In the genomic region with DNA sequence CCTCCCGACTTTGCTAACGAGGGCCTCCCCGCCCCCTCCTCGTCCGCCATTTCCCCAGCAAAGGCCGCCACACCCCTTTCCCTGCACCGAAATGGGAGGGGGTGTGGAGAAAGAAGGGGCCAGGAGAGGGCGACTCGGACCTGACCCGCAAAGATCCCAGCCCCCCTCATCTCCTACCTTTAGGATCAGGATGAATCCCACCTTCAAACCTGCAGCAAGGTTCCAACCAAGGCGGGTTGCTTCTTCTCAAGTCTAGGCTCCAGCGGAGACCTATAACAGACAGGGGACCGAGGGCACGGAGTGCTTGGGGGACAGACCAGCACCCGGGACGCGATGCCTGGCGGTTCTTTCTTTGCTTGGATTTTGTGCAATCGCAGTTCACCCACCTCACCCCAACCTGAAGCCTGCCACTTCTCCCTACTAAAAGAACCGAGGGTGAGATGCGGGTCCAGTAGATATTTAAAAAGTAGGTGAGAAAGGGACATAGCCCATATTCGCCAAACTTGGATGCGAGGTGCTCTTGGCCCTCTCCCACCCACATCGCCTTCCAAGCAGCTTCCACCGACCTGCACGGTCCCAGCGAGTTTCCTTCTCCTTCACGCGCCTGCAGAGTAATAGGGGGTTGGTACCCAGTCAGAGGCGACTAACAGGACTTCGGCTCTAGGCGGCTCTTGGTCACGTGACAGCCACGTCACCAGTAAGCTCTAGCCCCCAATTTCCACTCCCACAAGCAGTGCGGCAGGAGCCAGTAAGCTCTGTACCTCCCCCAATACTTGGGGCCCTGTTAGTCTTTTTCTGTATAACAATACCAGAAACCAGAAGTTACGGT, we compare ENCODE assay signal across 8 mouse cellular contexts. TPM values are rescaled to one million over a fixed set of nuclear protein-coding genes. Genes with fewer than 3 reads are reported as not detected.
DNase-seq lines count a peak whose midpoint lies in the region; ATAC-seq and TF ChIP-seq lines count a peak whose summit lies in the region.

TSS of gene Armcx6 (minus strand) at position 654 of the 829 bp plus-strand sequence.

- no peaks in the 10 kb centered on the region; the same call in 1 of the 2 replicates for H3K4me1 ChIP-seq in E14TG2a.4 (replicated peaks; ENCODE audit: low read depth, low read length)
- peaks cover 22% of the 10 kb centered on the region for H3K4me1 ChIP-seq in forebrain, embryonic 10.5 days
- H3K4me1 ChIP-seq in heart, embryonic 14.5 days (ENCODE audit: control insufficient read depth in 2 of 2, insufficient read depth in 2 of 2, low read length in 2 of 2), result 0 out of 4 replicates have a peak, but pooled peaks cover 0 to 6% of the 10 kb centered on the region in 2 experiments
- no peaks in the 10 kb centered on the region; the same call in 1 of the 2 replicates for H3K4me1 ChIP-seq in liver, embryonic 15.5 days (replicated peaks)
- no peaks in the 10 kb centered on the region for H3K4me1 ChIP-seq in neural tube, embryonic 11.5 days (ENCODE audit: control insufficient read depth, insufficient read depth, low read length)

- 18% methylated on average over 36 of the region's 36 CpGs for WGBS in forebrain, embryonic 10.5 days
- 16% methylated on average over 36 of the region's 36 CpGs for WGBS in heart, embryonic 14.5 days
- WGBS in liver, embryonic 15.5 days (ENCODE audit: insufficient replicate concordance), result 15% methylated on average over 36 of the region's 36 CpGs
- 21% methylated on average over 32 of the region's 36 CpGs for WGBS in neural tube, embryonic 11.5 days

- peaks cover 25% of the 10 kb centered on the region for H3K27me3 ChIP-seq in E14TG2a.4 (ENCODE audit: insufficient read depth, low read length)
- H3K27me3 ChIP-seq in forebrain, embryonic 10.5 days (ENCODE audit: poor library complexity, severe bottlenecking), result peaks cover 87% of the 10 kb centered on the region
- H3K27me3 ChIP-seq in heart, embryonic 14.5 days (ENCODE audit: control insufficient read depth, insufficient read depth, low read length), result no peaks in the 10 kb centered on the region
- H3K27me3 ChIP-seq in liver, embryonic 15.5 days, result no peaks in the 10 kb centered on the region
- H3K27me3 ChIP-seq in neural tube, embryonic 11.5 days (ENCODE audit: control insufficient read depth, insufficient read depth, low read length), result no peaks in the 10 kb centered on the region

- DNase-seq in c-Kit-negative CD71-positive TER-119-positive erythroid progenitor cells, embryonic 14.5 days (ENCODE audit: low read depth, low spot score), result peak; percentile 26
- DNase-seq in forebrain, embryonic 10.5 days (ENCODE audit: extremely low spot score, low spot score), result peak; percentile 68
- DNase-seq in kidney, postnatal 10 days, result peak; percentile 85
- peak; percentile 75 for DNase-seq in neural tube, embryonic 11.5 days (ENCODE audit: low spot score)
- peak; percentile 54 for DNase-seq in telencephalon, adult 2 months (ENCODE audit: low read depth, low spot score)

- peak within 1 kb of the TSS; percentile 80 for H3K9ac ChIP-seq in heart, embryonic 14.5 days (ENCODE audit: low read length)
- peak within 1 kb of the TSS; percentile 35; the same call in 1 of the 2 replicates for H3K9ac ChIP-seq in liver, embryonic 15.5 days
- H3K9ac ChIP-seq in neural tube, embryonic 11.5 days (ENCODE audit: low read length), result peak within 1 kb of the TSS; percentile 48

- no peak for TF ChIP-seq CTCF in E14TG2a.4 (conservative IDR thresholded peaks at IDR 0.05; ENCODE audit: low read length)

- no peaks in the 10 kb centered on the region for H3K36me3 ChIP-seq in E14TG2a.4 (ENCODE audit: insufficient read depth, low read length)
- H3K36me3 ChIP-seq in forebrain, embryonic 10.5 days (replicated peaks), result no peaks in the 10 kb centered on the region
- peaks cover 7% of the 10 kb centered on the region; the same call in 1 of the 2 replicates for H3K36me3 ChIP-seq in heart, embryonic 14.5 days (ENCODE audit: control insufficient read depth, insufficient read depth, low read length)
- no peaks in the 10 kb centered on the region for H3K36me3 ChIP-seq in liver, embryonic 15.5 days (replicated peaks)
- no peaks in the 10 kb centered on the region for H3K36me3 ChIP-seq in neural tube, embryonic 11.5 days (ENCODE audit: control insufficient read depth, insufficient read depth, low read length)

- peak; percentile 91 for ATAC-seq in heart, embryonic 14.5 days (ENCODE audit: insufficient number of reproducible peaks, insufficient read depth, low FRiP score, low read depth)
- ATAC-seq in liver, embryonic 15.5 days (ENCODE audit: insufficient read depth), result peak; percentile 89
- ATAC-seq in neural tube, embryonic 11.5 days (ENCODE audit: insufficient read depth, low FRiP score, low TSS enrichment), result peak; percentile 88

- no peaks in the 10 kb centered on the region for H3K9me3 ChIP-seq in E14TG2a.4 (ENCODE audit: low read length)
- H3K9me3 ChIP-seq in forebrain, embryonic 10.5 days, result no peaks in the 10 kb centered on the region
- H3K9me3 ChIP-seq in heart, embryonic 14.5 days (ENCODE audit: control insufficient read depth, low read length), result no peaks in the 10 kb centered on the region
- no peaks in the 10 kb centered on the region for H3K9me3 ChIP-seq in liver, embryonic 15.5 days (replicated peaks)
- H3K9me3 ChIP-seq in neural tube, embryonic 11.5 days (ENCODE audit: control insufficient read depth, low read length), result no peaks in the 10 kb centered on the region

- peak within 1 kb of the TSS; percentile 67 for H3K4me2 ChIP-seq in heart, embryonic 14.5 days (ENCODE audit: low read length)
- H3K4me2 ChIP-seq in liver, embryonic 15.5 days, result peak within 1 kb of the TSS; percentile 82
- H3K4me2 ChIP-seq in neural tube, embryonic 11.5 days (ENCODE audit: low read depth), result peak within 1 kb of the TSS; percentile 73

- peak within 1 kb of the TSS; percentile 72 for H3K4me3 ChIP-seq in E14TG2a.4 (replicated peaks; ENCODE audit: low read length)
- H3K4me3 ChIP-seq in forebrain, embryonic 10.5 days, result peak within 1 kb of the TSS; percentile 58
- peak within 1 kb of the TSS; percentile 56 to 86 for H3K4me3 ChIP-seq in heart, embryonic 14.5 days (ENCODE audit: control insufficient read depth in 1 of 2, insufficient read depth in 1 of 2, low read depth in 1 of 2, low read length in 2 of 2)
- H3K4me3 ChIP-seq in liver, embryonic 15.5 days (replicated peaks), result peak within 1 kb of the TSS; percentile 58
- H3K4me3 ChIP-seq in neural tube, embryonic 11.5 days (ENCODE audit: low read depth, low read length), result peak within 1 kb of the TSS; percentile 46

- peak within 1 kb of the TSS; percentile 84 for H3K27ac ChIP-seq in forebrain, embryonic 10.5 days
- peak within 1 kb of the TSS; percentile 89 to 94 for H3K27ac ChIP-seq in heart, embryonic 14.5 days (replicated peaks in 1 of 2; ENCODE audit: control insufficient read depth in 1 of 2, insufficient read depth in 1 of 2, low read depth in 2 of 2, low read length in 2 of 2)
- no peak within 1 kb of the TSS; the same call in 1 of the 2 replicates for H3K27ac ChIP-seq in liver, embryonic 15.5 days (replicated peaks)
- H3K27ac ChIP-seq in neural tube, embryonic 11.5 days (ENCODE audit: low read depth, low read length), result no peak within 1 kb of the TSS

RNA-seq across cellular contexts. Expression of gene Armcx6, which starts in this region (rescaled TPM):
- polyA plus RNA-seq in forebrain, embryonic 10.5 days (2016; fragmentation: Nextera tagmentation; extraction: Ambion mirVana), result 14.6 and 15.3 TPM in 2 replicates
- polyA plus RNA-seq in heart, embryonic 14.5 days (2014; fragmentation: Nextera tagmentation; extraction: Ambion mirVana), result 15.0 and 17.7 TPM in 2 replicates
- polyA plus RNA-seq in liver, embryonic 15.5 days (2015; fragmentation: Nextera tagmentation; extraction: Ambion mirVana), result 4.1 and 4.4 TPM in 2 replicates
- 16.8 and 21.2 TPM in 2 replicates for polyA plus RNA-seq in neural tube, embryonic 11.5 days (2014; fragmentation: Nextera tagmentation; extraction: Ambion mirVana)

Comparison
In these comparisons a context has a peak if more than half of its experiments do, and no peak if none do; other contexts are left out.
1. DNase-seq: peak in every context shown above with its lines; median percentile 85 in kidney, postnatal 10 days; 75 in neural tube, embryonic 11.5 days; 68 in forebrain, embryonic 10.5 days; 54 in telencephalon, adult 2 months; 26 in c-Kit-negative CD71-positive TER-119-positive erythroid progenitor cells, embryonic 14.5 days.
2. H3K27ac ChIP-seq: peak in forebrain, embryonic 10.5 days (single experiment) and heart, embryonic 14.5 days (2 of 2); none in liver, embryonic 15.5 days (single experiment) and neural tube, embryonic 11.5 days (single experiment).
3. Peak in every context shown above with its lines, with median percentiles within 50 percentile points of each other: H3K4me3 ChIP-seq, ATAC-seq, H3K4me2 ChIP-seq and H3K9ac ChIP-seq.